Mouse (Mus musculus) limb, embryonic 12.5 days (tissue): ENCODE measurements at regions not wholly inside any gene's neighbourhood (a gene's known extent, or its start where the extent isn't known, plus 50 kb on each side); places are given as distances from the start of the nearest gene placed in this dataset.

Experiments used
- ATAC-seq: fragments of 200-750 bp; cut with Nextera tagmentation; 2 replicates; pipeline ENCODE4 v1.8.0; 2017; ENCODE audit warnings: low read depth, moderate TSS enrichment; ENCODE audit not compliant: insufficient number of reproducible peaks, insufficient read depth, low FRiP score, low TSS enrichment
- H3K27ac ChIP-seq: fragments of 300-500 bp; sonication (generic); 2 replicates; pipeline ENCODE4 v1.5.1; 2016; ENCODE audit warnings: mild to moderate bottlenecking, moderate library complexity
- H3K27me3 ChIP-seq: fragments of 300-500 bp; sonication (generic); 2 replicates; pipeline ENCODE4 v1.6.1; 2016; ENCODE audit warnings: mild to moderate bottlenecking, moderate library complexity
- H3K36me3 ChIP-seq: fragments of 300-500 bp; sonication (generic); 2 replicates; pipeline ENCODE4 v1.6.1; 2016; ENCODE audit warnings: mild to moderate bottlenecking, moderate library complexity
- H3K4me1 ChIP-seq: fragments of 300-500 bp; sonication (generic); replicated peaks from 2 replicates; pipeline ENCODE4 v1.6.1; 2016
- H3K4me2 ChIP-seq: fragments of 300-500 bp; sonication (generic); 2 replicates; pipeline ENCODE4 v1.6.1; 2016; ENCODE audit warnings: mild to moderate bottlenecking, moderate library complexity
- H3K4me3 ChIP-seq: fragments of 300-500 bp; sonication (generic); replicated peaks from 2 replicates; pipeline ENCODE4 v1.5.1; 2016; ENCODE audit warnings: mild to moderate bottlenecking
- H3K9ac ChIP-seq: fragments of 300-500 bp; sonication (generic); replicated peaks from 2 replicates; pipeline ENCODE4 v1.6.1; 2016; ENCODE audit warnings: mild to moderate bottlenecking, moderate library complexity
- H3K9me3 ChIP-seq: fragments of 300-500 bp; sonication (generic); 2 replicates; pipeline ENCODE4 v1.6.1; 2016; ENCODE audit warnings: mild to moderate bottlenecking, moderate library complexity
- WGBS: fragments of 180-500 bp; shearing (Covaris S2); methylation state at CpG from one replicate; pipeline ENCODE4 v1.1.7; 2016; 5-methylcytosine and 5-hydroxymethylcytosine counted together

DNA sequence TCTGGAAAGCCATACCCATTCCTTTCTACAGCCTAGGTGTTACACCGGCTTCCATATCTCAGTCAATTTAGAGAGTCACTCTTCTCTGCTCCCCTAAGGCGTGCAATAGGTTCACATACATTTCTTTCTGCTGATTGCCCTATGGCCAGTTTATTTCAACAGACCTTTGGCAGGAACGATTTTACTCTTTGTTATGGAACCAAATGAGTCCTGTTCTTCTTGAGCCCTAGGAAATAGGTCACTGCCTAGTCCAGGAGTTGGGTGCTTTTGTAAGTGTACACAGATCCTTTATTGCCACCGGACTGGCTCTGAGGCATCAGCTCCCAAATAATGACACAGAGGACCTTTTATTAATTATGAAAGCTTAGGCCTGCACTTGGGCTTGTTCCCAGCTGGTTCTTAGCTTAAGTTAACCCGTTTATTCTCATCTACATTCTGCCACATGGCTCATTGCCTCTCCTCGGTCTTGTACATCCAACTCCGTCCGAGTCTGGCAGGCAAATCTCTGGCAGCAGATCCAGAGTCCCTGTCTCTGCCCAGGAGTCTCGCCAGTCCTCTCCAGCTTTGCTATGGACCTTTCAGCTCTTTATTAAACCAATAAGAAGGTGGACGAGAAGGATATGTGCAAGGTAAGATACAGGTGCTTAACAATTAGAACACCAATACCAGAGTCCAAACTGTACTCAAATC, 287.7 kb upstream of the Rgma start:
- no peaks in the 10 kb centered on the region for H3K9me3 ChIP-seq
- no peak overlapping the region for H3K4me3 ChIP-seq
- H3K36me3 ChIP-seq: no peaks in the 10 kb centered on the region
- WGBS: 87% methylated on average over 10 of the region's 10 CpGs
- H3K27me3 ChIP-seq: no peaks in the 10 kb centered on the region
- H3K4me2 ChIP-seq: no peak overlapping the region
- no peak overlapping the region for H3K9ac ChIP-seq
- no peak for ATAC-seq
- H3K4me1 ChIP-seq: no peaks in the 10 kb centered on the region
- no peak overlapping the region for H3K27ac ChIP-seq

DNA sequence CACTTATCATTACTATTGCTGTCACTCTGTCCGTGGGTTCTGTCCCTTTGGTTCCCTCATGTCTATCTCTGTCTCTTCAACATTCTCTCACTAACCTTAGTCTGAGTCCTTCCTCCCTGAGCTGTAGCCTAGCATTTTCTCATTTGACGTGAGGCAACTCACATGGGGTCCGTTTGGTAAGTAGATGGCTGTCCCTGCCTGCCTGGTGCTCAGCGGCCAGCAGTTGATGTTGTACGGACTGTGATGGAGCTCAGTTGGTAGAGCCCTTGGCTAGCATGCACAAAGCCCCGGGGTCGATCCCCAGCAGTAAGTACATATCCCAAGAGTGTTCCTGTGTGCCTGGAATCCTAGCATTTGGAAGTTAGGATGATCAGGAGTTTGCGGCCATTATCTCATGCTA, 287.0 kb upstream of the Rgma start:
- no peak overlapping the region for H3K27ac ChIP-seq
- no peak for ATAC-seq
- no peak overlapping the region for H3K9ac ChIP-seq
- H3K4me3 ChIP-seq: no peak overlapping the region
- H3K36me3 ChIP-seq: no peaks in the 10 kb centered on the region
- H3K4me2 ChIP-seq: no peak overlapping the region
- H3K9me3 ChIP-seq: no peaks in the 10 kb centered on the region
- no peaks in the 10 kb centered on the region for H3K4me1 ChIP-seq
- 87% methylated on average over 8 of the region's 8 CpGs for WGBS
- no peaks in the 10 kb centered on the region for H3K27me3 ChIP-seq

DNA sequence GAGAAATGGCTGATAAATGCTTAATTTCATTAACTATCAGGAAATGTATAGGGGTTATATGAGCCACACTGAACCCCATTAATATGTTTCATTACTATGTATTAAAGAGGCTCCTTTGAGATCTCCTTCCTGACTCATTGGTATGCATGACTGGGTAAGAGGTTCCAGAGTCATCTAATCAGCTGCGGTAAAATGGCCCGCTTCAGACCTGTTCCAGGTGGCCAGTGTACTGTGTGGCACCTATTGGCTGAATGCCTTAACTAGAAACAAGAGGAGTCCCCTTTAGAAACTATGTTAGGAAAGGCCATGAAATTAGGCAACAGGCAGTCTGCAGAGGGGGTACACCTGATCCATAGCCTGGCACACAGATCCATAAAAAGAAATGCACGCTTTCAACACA, 283.6 kb upstream of the Rgma start:
- H3K27ac ChIP-seq: no peak overlapping the region
- H3K9ac ChIP-seq: no peak overlapping the region
- H3K4me2 ChIP-seq: no peak overlapping the region
- H3K27me3 ChIP-seq: no peaks in the 10 kb centered on the region
- no peaks in the 10 kb centered on the region for H3K9me3 ChIP-seq
- no peaks in the 10 kb centered on the region for H3K36me3 ChIP-seq
- H3K4me1 ChIP-seq: no peaks in the 10 kb centered on the region
- no peak for ATAC-seq
- 89% methylated on average over 3 of the region's 3 CpGs for WGBS
- H3K4me3 ChIP-seq: no peak overlapping the region

DNA sequence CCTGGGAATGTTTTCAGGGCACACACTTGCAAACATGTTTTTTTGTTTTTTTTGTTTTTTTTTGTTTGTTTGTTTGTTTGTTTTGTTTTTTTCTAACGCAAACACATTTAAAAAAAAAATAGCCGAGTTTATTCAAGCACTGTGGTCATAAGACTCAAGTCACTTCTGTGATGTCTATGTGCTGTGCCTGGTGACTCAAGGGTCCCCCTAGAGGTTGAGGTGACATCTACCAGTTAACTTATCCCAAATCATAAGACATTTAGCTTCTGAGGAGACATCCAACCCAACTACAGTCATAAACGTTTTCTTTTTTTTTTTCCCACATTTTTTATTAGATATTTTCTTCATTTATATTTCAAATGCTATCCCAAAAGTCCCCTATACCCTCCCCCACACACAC, 281.2 kb upstream of the Rgma start:
- Histone ChIP-seq H3K4me3 (no peak overlapping the region), H3K4me2 (no peak overlapping the region), H3K27me3 (no peaks in the 10 kb centered on the region), H3K36me3 (no peaks in the 10 kb centered on the region), H3K27ac (no peak overlapping the region), H3K9ac (no peak overlapping the region), H3K9me3 (no peaks in the 10 kb centered on the region), H3K4me1 (no peaks in the 10 kb centered on the region)
- WGBS: 55% methylated on average over 3 of the region's 3 CpGs
- no peak for ATAC-seq

DNA sequence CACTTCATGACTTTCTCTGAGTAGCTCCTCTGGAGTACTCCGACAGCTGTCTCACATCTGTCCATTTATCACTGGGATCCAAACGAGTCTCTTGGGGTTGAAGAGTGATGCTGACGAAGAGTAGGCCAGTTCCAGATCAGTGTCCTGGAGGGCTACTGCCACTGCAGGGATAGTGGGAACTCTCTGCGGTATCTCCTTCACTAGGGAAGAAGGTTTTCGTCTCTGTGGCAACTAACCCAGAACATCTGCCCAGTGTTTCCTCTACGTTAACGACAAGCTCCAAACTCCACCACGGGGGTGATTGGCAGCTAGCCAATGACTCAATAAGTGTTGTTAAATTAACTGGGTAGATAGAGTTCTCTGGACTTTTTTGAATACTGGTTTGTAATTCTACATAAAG, 256.4 kb upstream of the Rgma start:
- peaks cover 14% of the 10 kb centered on the region for H3K4me1 ChIP-seq
- ATAC-seq: no peak
- no peaks in the 10 kb centered on the region for H3K9me3 ChIP-seq
- no peak overlapping the region for H3K9ac ChIP-seq
- H3K27ac ChIP-seq: no peak overlapping the region
- H3K36me3 ChIP-seq: no peaks in the 10 kb centered on the region
- H3K4me3 ChIP-seq: no peak overlapping the region
- H3K4me2 ChIP-seq: no peak overlapping the region
- H3K27me3 ChIP-seq: no peaks in the 10 kb centered on the region
- 29% methylated on average over 8 of the region's 8 CpGs for WGBS

DNA sequence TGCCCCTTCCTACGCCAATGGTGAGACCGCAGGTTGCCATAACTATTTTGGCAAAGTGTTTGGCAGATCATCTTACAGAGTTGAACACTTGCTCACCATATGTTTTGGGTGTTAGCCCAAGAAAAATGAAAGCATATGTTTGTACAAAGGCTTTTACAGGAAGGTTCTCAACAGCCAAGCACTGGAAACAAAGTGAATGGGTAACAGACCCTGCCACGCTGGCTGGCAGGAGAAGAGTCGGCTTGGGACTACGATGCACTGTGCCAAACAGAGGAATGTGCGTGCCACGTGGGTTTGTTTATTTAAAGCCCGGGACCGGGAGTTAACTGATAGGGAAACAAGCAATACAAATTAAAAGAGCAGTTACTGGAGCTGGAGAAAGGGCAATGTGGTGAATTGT, 255.0 kb upstream of the Rgma start:
- no peak overlapping the region for H3K27ac ChIP-seq
- peaks cover 20% of the 10 kb centered on the region for H3K4me1 ChIP-seq
- no peaks in the 10 kb centered on the region; the same call in 1 of the 2 replicates for H3K27me3 ChIP-seq
- H3K4me2 ChIP-seq: no peak overlapping the region
- H3K9ac ChIP-seq: no peak overlapping the region
- no peak; the same call in 1 of the 2 replicates for ATAC-seq
- no peak overlapping the region for H3K4me3 ChIP-seq
- no peaks in the 10 kb centered on the region for H3K9me3 ChIP-seq
- no peaks in the 10 kb centered on the region for H3K36me3 ChIP-seq
- 48% methylated on average over 9 of the region's 9 CpGs for WGBS

DNA sequence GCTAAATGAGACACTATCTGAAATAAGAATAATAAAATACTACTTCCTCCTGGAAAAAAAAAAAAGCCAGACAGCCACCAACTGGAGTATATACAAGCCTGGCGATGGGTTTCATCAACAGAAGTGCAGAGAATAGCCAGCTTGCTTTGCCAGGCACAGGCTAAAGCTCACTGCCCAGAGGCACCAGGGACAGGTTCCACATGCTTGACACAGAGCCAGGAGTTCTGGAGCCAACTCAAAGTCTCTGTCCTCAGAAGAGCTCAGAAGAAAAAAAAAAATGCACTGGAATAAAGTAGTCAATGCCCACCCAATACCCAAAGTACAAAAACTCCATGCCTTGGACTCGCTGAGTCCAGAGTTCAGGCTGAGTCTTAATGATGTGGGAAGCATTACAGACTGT, 250.3 kb upstream of the Rgma start:
- peaks cover 26% of the 10 kb centered on the region for H3K4me1 ChIP-seq
- no peak overlapping the region for H3K27ac ChIP-seq
- no peaks in the 10 kb centered on the region for H3K36me3 ChIP-seq
- no peak overlapping the region for H3K4me3 ChIP-seq
- no peak for ATAC-seq
- no peaks in the 10 kb centered on the region for H3K9me3 ChIP-seq
- no peak overlapping the region for H3K9ac ChIP-seq
- H3K27me3 ChIP-seq: peaks cover 4% of the 10 kb centered on the region; the same call in 1 of the 2 replicates
- 69% methylated on average over 2 of the region's 2 CpGs for WGBS
- H3K4me2 ChIP-seq: no peak overlapping the region

DNA sequence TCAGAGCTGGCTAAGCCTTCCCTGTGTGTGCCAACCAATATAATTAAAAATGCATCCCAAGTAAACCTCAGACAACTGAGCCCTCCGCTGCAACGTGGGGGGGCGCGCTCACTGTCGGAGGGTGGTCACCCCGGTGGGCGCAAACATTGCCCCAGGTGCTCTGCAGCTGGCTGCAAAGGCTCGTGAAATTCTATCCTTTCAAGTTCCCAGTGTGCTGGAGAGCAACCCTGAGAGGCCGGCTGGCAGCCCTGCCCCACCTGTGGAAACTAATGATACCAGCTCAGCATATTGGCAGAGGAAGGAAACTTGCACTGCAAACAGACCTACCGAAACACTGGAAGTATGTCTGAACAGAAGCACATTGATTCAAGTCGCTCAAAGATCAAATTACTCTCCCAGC, 249.4 kb upstream of the Rgma start:
- 0 out of 2 replicates have a peak, but pooled peaks have one; percentile 66 for ATAC-seq
- peaks cover 4% of the 10 kb centered on the region; the same call in 1 of the 2 replicates for H3K27me3 ChIP-seq
- no peak overlapping the region for H3K4me3 ChIP-seq
- 3% methylated on average over 11 of the region's 11 CpGs for WGBS
- no peaks in the 10 kb centered on the region for H3K36me3 ChIP-seq
- peaks cover 22% of the 10 kb centered on the region for H3K4me1 ChIP-seq
- no peak overlapping the region for H3K27ac ChIP-seq
- peak overlapping the region; percentile 40 for H3K4me2 ChIP-seq
- no peak overlapping the region for H3K9ac ChIP-seq
- no peaks in the 10 kb centered on the region for H3K9me3 ChIP-seq

DNA sequence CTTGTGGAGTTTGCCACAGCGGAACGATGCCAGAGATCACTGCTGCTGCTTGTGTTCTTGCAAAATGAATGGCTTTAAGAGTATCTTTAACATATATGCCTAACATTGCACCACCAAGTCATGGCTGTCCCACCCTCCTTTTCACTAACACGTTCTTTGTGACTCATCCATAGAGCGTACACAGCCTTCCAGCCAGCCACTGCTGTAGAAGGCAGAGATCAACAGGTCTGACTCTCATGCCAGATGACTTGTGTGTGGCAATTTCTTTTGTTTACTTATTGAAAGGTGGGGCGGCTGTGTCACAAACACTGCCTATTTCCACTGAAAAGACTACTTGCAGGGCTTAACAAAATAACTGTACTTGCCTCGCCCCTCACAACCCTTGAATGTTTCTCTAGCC, 239.5 kb upstream of the Rgma start:
- Histone ChIP-seq H3K27ac (no peak overlapping the region), H3K4me1 (peaks cover 20% of the 10 kb centered on the region), H3K9ac (no peak overlapping the region), H3K4me2 (no peak overlapping the region), H3K4me3 (no peak overlapping the region), H3K9me3 (no peaks in the 10 kb centered on the region), H3K36me3 (no peaks in the 10 kb centered on the region), H3K27me3 (peaks cover 12% of the 10 kb centered on the region)
- 83% methylated on average over 6 of the region's 6 CpGs for WGBS
- ATAC-seq: no peak

DNA sequence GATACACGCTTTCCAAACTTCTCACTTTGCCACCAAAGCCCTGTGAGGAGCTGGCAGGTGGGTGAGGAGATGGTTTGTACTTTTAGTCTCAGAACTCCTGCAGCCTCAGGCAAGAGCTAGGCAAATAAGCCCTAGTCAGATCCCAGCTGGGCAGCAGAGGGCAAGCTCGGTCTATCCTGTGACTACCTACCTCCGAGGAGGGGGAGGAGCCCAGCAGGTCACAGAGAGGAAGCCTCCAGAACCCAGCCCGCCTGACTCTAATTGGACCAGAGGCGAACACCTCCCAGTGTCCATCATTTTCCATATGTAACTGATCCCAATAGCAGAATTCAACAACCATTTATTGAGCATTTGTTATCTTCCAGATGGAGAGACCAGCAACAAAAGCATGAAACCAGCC, 237.0 kb upstream of the Rgma start:
- H3K9me3 ChIP-seq: no peaks in the 10 kb centered on the region
- peaks cover 36% of the 10 kb centered on the region for H3K4me1 ChIP-seq
- H3K36me3 ChIP-seq: no peaks in the 10 kb centered on the region
- H3K27ac ChIP-seq: no peak overlapping the region
- H3K4me2 ChIP-seq: no peak overlapping the region
- no peak overlapping the region for H3K9ac ChIP-seq
- peaks cover 12% of the 10 kb centered on the region for H3K27me3 ChIP-seq
- 26% methylated on average over 5 of the region's 5 CpGs for WGBS
- ATAC-seq: no peak
- no peak overlapping the region for H3K4me3 ChIP-seq

DNA sequence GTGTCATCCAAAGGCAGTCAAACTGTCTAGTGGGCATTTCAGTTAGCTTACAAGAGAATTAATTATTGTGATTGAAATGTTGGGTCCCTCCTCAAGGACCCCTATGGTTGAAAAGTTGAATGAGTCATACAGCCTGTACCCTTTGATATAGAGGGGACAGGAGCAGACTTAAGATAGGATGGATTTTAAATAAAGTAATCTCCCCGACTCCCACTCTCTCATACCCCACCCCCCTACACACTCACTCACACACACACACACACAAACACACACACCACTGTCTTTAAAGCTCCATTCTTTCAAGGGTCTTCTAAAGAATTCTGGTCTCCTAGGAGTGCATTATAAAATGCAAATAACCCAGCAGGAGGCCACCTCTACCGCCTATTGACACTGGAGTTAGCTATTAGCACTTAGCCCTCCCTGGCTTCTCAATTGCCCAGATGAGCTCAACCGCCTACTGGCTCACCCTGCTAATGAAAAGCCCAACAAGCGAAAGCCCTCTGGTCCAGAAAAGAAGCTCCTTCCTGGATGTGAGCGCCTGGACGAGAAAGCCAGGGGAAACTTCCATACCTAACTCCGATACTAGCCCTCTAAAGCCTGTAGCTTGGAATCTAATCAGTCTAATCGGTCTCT, 236.3 kb upstream of the Rgma start:
- no peak overlapping the region for H3K4me3 ChIP-seq
- peaks cover 12% of the 10 kb centered on the region for H3K27me3 ChIP-seq
- no peaks in the 10 kb centered on the region for H3K36me3 ChIP-seq
- ATAC-seq: no peak
- no peaks in the 10 kb centered on the region for H3K9me3 ChIP-seq
- 14% methylated on average over 8 of the region's 8 CpGs for WGBS
- H3K4me1 ChIP-seq: peaks cover 37% of the 10 kb centered on the region
- H3K9ac ChIP-seq: no peak overlapping the region
- no peak overlapping the region for H3K27ac ChIP-seq
- no peak overlapping the region; the same call in 1 of the 2 replicates for H3K4me2 ChIP-seq

DNA sequence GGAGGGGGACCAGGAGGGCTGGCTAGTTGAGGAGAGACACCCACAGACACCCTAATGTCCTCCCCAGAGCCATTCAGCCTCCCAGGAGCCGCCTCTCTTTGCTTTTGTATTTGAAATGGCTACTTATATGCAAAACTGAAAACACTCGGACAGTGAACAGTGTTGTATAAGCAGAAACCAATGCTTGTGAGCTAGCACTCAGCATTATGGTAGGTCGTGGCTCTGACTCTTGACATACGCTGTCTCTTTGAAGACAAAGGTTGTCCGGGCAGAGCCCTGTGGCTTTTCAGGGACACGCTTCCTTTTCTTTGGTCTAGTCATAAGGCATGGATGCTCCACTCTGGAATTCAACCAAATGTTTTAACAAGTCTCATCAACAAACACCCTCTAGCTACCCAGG, 235.4 kb upstream of the Rgma start:
- 56% methylated on average over 6 of the region's 6 CpGs for WGBS
- Histone ChIP-seq H3K9ac (no peak overlapping the region), H3K36me3 (no peaks in the 10 kb centered on the region), H3K4me1 (peaks cover 46% of the 10 kb centered on the region), H3K9me3 (no peaks in the 10 kb centered on the region), H3K27me3 (peaks cover 12% of the 10 kb centered on the region), H3K4me3 (no peak overlapping the region), H3K27ac (no peak overlapping the region), H3K4me2 (no peak overlapping the region)
- ATAC-seq: no peak
